Mouse (Mus musculus): Measurements from ENCODE around the gene Mbtps2.
A peak's percentile ranks its signal among the peaks of the same experiment; 100 is the strongest.

The Mbtps2 gene

GRCm38 (mm10) chrX:157506400-157506799, 92.1 kb downstream of the Mbtps2 start:
- no peak for ATAC-seq (ENCODE audit: insufficient number of reproducible peaks, low FRiP score, low TSS enrichment)

- no peak for ATAC-seq (ENCODE audit: insufficient number of reproducible peaks, low FRiP score, low TSS enrichment)
Observed at GRCm38 (mm10) chrX:157504506-157504905, 94.0 kb downstream of the Mbtps2 start.

- no peak for ATAC-seq (ENCODE audit: insufficient number of reproducible peaks, low FRiP score, low TSS enrichment)
Observed at GRCm38 (mm10) chrX:157501871-157502270, 96.6 kb downstream of the Mbtps2 start.

- ATAC-seq (ENCODE audit: insufficient number of reproducible peaks, low FRiP score, low TSS enrichment) = no peak
Observed at GRCm38 (mm10) chrX:157500004-157500403, 98.5 kb downstream of the Mbtps2 start.

- ATAC-seq (ENCODE audit: insufficient number of reproducible peaks, low FRiP score, low TSS enrichment) = no peak
Observed at GRCm38 (mm10) chrX:157493159-157493558, 105.4 kb downstream of the Mbtps2 start.

- peak; percentile 53 for ATAC-seq (ENCODE audit: insufficient number of reproducible peaks, low FRiP score, low TSS enrichment)
Observed at GRCm38 (mm10) chrX:157491944-157492726, 106.4 kb downstream of the Mbtps2 start, which contains the start of gene Sms. Gene Sms, minus strand, starts transcription at chrX:157492287.

- peak; percentile 72 for ATAC-seq (ENCODE audit: insufficient number of reproducible peaks, low FRiP score, low TSS enrichment)
Observed at GRCm38 (mm10) chrX:157491145-157491935, 107.2 kb downstream of the Mbtps2 start.

GRCm38 (mm10) chrX:157490769-157491144, 107.8 kb downstream of the Mbtps2 start:
- ATAC-seq (ENCODE audit: insufficient number of reproducible peaks, low FRiP score, low TSS enrichment) = no peak

- ATAC-seq (ENCODE audit: insufficient number of reproducible peaks, low FRiP score, low TSS enrichment) = no peak
Observed at GRCm38 (mm10) chrX:157489871-157490721, 108.4 kb downstream of the Mbtps2 start.

GRCm38 (mm10) chrX:157488831-157489230, 109.7 kb downstream of the Mbtps2 start:
- no peak for ATAC-seq (ENCODE audit: insufficient number of reproducible peaks, low FRiP score, low TSS enrichment)

GRCm38 (mm10) chrX:157486765-157487164, 111.8 kb downstream of the Mbtps2 start:
- ATAC-seq (ENCODE audit: insufficient number of reproducible peaks, low FRiP score, low TSS enrichment) = no peak
